Mouse (Mus musculus): Measurements from ENCODE around the gene Inafm1. TPM values are rescaled to one million over a fixed set of nuclear protein-coding genes. Genes with fewer than 3 reads are reported as not detected.
A peak's percentile ranks its signal among the peaks of the same experiment; 100 is the strongest.

The Inafm1 gene
- polyA plus RNA-seq (2012; rRNA removed) = 44.7 and 62.2 TPM in 2 replicates

- WGBS = 1% methylated on average over 48 of the region's 49 CpGs
- Histone ChIP-seq H3K4me1 (replicated peaks; ENCODE audit: control insufficient read depth, insufficient read depth, low read length) (peaks cover 17% of the 10 kb centered on the region), H3K4me3 (ENCODE audit: control insufficient read depth, insufficient read depth, low read length) (peak within 1 kb of the TSS; percentile 66), H3K27ac (ENCODE audit: control insufficient read depth, insufficient read depth, low read length) (peak within 1 kb of the TSS; percentile 68; the same call in 1 of the 2 replicates), H3K36me3 (ENCODE audit: control insufficient read depth, insufficient read depth, low read length) (no peaks in the 10 kb centered on the region), H3K27me3 (ENCODE audit: control insufficient read depth, insufficient read depth, low read length) (no peaks in the 10 kb centered on the region)
- TF ChIP-seq CTCF (IDR thresholded peaks at IDR 0.05; ENCODE audit: borderline replicate concordance, control insufficient read depth, extremely low read depth, insufficient read depth, low read length, poor library complexity) = no peak
- TF ChIP-seq POLR2A (IDR thresholded peaks at IDR 0.05; ENCODE audit: control insufficient read depth, extremely low read depth, insufficient read depth, low read length, poor library complexity) = 0 out of 2 replicates have a peak, but pooled peaks have one; percentile 41
- peak; percentile 88 for DNase-seq
Observed at GRCm38 (mm10) chr7:16273081-16273765, at the start of gene Inafm1. Inafm1 (minus strand) TSS chr7:16273617.

GRCm38 (mm10) chr7:16320479-16320878 is 47.1 kb upstream of the Inafm1 start:
- Histone ChIP-seq H3K27ac (ENCODE audit: control insufficient read depth, insufficient read depth, low read length) (no peak overlapping the region), H3K36me3 (ENCODE audit: control insufficient read depth, insufficient read depth, low read length) (peaks cover 6% of the 10 kb centered on the region; the same call in 1 of the 2 replicates), H3K27me3 (ENCODE audit: control insufficient read depth, insufficient read depth, low read length) (no peaks in the 10 kb centered on the region), H3K4me3 (ENCODE audit: control insufficient read depth, insufficient read depth, low read length) (no peak overlapping the region), H3K4me1 (replicated peaks; ENCODE audit: control insufficient read depth, insufficient read depth, low read length) (no peaks in the 10 kb centered on the region)
- WGBS = 95% methylated on average over 6 of the region's 6 CpGs
- DNase-seq = no peak
- TF ChIP-seq CTCF (IDR thresholded peaks at IDR 0.05; ENCODE audit: borderline replicate concordance, control insufficient read depth, extremely low read depth, insufficient read depth, low read length, poor library complexity) (no peak), POLR2A (IDR thresholded peaks at IDR 0.05; ENCODE audit: control insufficient read depth, extremely low read depth, insufficient read depth, low read length, poor library complexity) (no peak)

GRCm38 (mm10) chr7:16319216-16319615 is 45.8 kb upstream of the Inafm1 start:
- DNase-seq = no peak
- Histone ChIP-seq H3K4me3 (ENCODE audit: control insufficient read depth, insufficient read depth, low read length) (no peak overlapping the region), H3K4me1 (replicated peaks; ENCODE audit: control insufficient read depth, insufficient read depth, low read length) (peaks cover 3% of the 10 kb centered on the region), H3K36me3 (ENCODE audit: control insufficient read depth, insufficient read depth, low read length) (peaks cover 6% of the 10 kb centered on the region; the same call in 1 of the 2 replicates), H3K27ac (ENCODE audit: control insufficient read depth, insufficient read depth, low read length) (no peak overlapping the region), H3K27me3 (ENCODE audit: control insufficient read depth, insufficient read depth, low read length) (no peaks in the 10 kb centered on the region)
- TF ChIP-seq CTCF (IDR thresholded peaks at IDR 0.05; ENCODE audit: borderline replicate concordance, control insufficient read depth, extremely low read depth, insufficient read depth, low read length, poor library complexity) (no peak), POLR2A (IDR thresholded peaks at IDR 0.05; ENCODE audit: control insufficient read depth, extremely low read depth, insufficient read depth, low read length, poor library complexity) (no peak)
- WGBS = 96% methylated on average over 4 of the region's 4 CpGs

- peaks cover 4% of the 10 kb centered on the region; the same call in 1 of the 2 replicates for H3K27me3 ChIP-seq (ENCODE audit: control insufficient read depth, insufficient read depth, low read length)
- WGBS = 93% methylated on average over 14 of the region's 14 CpGs
- H3K4me3 ChIP-seq (ENCODE audit: control insufficient read depth, insufficient read depth, low read length) = no peak overlapping the region
- H3K4me1 ChIP-seq (replicated peaks; ENCODE audit: control insufficient read depth, insufficient read depth, low read length) = peaks cover 22% of the 10 kb centered on the region
- no peak overlapping the region for H3K27ac ChIP-seq (ENCODE audit: control insufficient read depth, insufficient read depth, low read length)
- TF ChIP-seq CTCF (IDR thresholded peaks at IDR 0.05; ENCODE audit: borderline replicate concordance, control insufficient read depth, extremely low read depth, insufficient read depth, low read length, poor library complexity) (no peak), POLR2A (IDR thresholded peaks at IDR 0.05; ENCODE audit: control insufficient read depth, extremely low read depth, insufficient read depth, low read length, poor library complexity) (no peak)
- peaks cover 6% of the 10 kb centered on the region; the same call in 1 of the 2 replicates for H3K36me3 ChIP-seq (ENCODE audit: control insufficient read depth, insufficient read depth, low read length)
- DNase-seq = no peak
Observed at GRCm38 (mm10) chr7:16317094-16317493, 43.7 kb upstream of the Inafm1 start.

- WGBS = 75% methylated on average over 4 of the region's 4 CpGs
- TF ChIP-seq POLR2A (IDR thresholded peaks at IDR 0.05; ENCODE audit: control insufficient read depth, extremely low read depth, insufficient read depth, low read length, poor library complexity) (no peak), CTCF (IDR thresholded peaks at IDR 0.05; ENCODE audit: borderline replicate concordance, control insufficient read depth, extremely low read depth, insufficient read depth, low read length, poor library complexity) (no peak)
- Histone ChIP-seq H3K27ac (ENCODE audit: control insufficient read depth, insufficient read depth, low read length) (no peak overlapping the region), H3K4me1 (replicated peaks; ENCODE audit: control insufficient read depth, insufficient read depth, low read length) (peaks cover 40% of the 10 kb centered on the region), H3K27me3 (ENCODE audit: control insufficient read depth, insufficient read depth, low read length) (peaks cover 10% of the 10 kb centered on the region; the same call in 1 of the 2 replicates), H3K4me3 (ENCODE audit: control insufficient read depth, insufficient read depth, low read length) (no peak overlapping the region), H3K36me3 (ENCODE audit: control insufficient read depth, insufficient read depth, low read length) (peaks cover 6% of the 10 kb centered on the region; the same call in 1 of the 2 replicates)
- DNase-seq = no peak
Observed at GRCm38 (mm10) chr7:16315222-16315759, 41.9 kb upstream of the Inafm1 start.

- TF ChIP-seq POLR2A (IDR thresholded peaks at IDR 0.05; ENCODE audit: control insufficient read depth, extremely low read depth, insufficient read depth, low read length, poor library complexity) (no peak), CTCF (IDR thresholded peaks at IDR 0.05; ENCODE audit: borderline replicate concordance, control insufficient read depth, extremely low read depth, insufficient read depth, low read length, poor library complexity) (no peak; the same call in 1 of the 2 replicates)
- no peak for DNase-seq
- 37% methylated on average over 13 of the region's 13 CpGs for WGBS
- Histone ChIP-seq H3K36me3 (ENCODE audit: control insufficient read depth, insufficient read depth, low read length) (peaks cover 6% of the 10 kb centered on the region; the same call in 1 of the 2 replicates), H3K27ac (ENCODE audit: control insufficient read depth, insufficient read depth, low read length) (no peak overlapping the region), H3K4me3 (ENCODE audit: control insufficient read depth, insufficient read depth, low read length) (no peak overlapping the region), H3K4me1 (replicated peaks; ENCODE audit: control insufficient read depth, insufficient read depth, low read length) (peaks cover 44% of the 10 kb centered on the region), H3K27me3 (ENCODE audit: control insufficient read depth, insufficient read depth, low read length) (peaks cover 10% of the 10 kb centered on the region; the same call in 1 of the 2 replicates)
Observed at GRCm38 (mm10) chr7:16314221-16314775, 40.9 kb upstream of the Inafm1 start.

Measured in thymus, adult 2 months (tissue).